Mouse (Mus musculus): ENCODE data around the gene Ccdc120. TPM values are rescaled to one million over a fixed set of nuclear protein-coding genes. Genes with fewer than 3 reads are reported as not detected.

Ccdc120 gene
- polyA plus RNA-seq, 1 experiment from 2014 or later, result 57.1 TPM

DNA sequence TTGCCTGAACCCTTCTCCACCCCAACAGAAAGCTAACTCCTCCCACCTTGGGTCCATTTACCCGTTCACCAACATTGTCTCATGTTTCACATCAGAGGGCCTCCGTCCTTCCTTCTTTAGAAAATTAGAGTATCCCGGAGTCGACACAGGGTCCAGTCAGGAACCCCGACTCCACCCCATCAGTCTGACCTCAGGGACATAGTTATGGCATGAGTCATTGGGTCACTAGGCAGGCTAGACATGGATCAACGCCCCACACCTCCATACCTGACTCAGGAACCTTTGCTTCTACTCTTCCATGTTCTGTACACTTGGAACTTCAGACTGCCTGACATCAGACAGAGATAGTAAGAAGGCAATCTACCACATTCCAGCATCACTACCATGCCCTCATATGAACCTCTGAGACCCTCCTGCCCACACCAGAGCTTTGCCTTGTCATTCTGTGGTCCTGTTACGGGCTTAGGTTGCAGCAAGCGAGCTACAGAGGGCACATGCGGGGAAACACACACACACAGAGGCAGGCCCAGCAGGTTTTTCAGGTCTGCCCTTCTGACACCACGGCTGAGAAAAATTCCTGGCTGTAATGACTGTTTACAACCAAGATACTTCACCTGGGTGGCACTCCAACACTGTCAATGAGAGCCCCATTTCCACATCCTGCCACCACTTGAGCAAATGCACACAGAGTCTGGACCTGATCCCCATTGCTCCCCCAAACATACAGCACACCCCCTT, 10.5 kb downstream of the Ccdc120 start:
- Histone ChIP-seq H3K4me2 (ENCODE audit: low read depth, low read length) (no peak overlapping the region), H3K27me3 (ENCODE audit: control insufficient read depth, insufficient read depth, low read length) (no peaks in the 10 kb centered on the region), H3K27ac (ENCODE audit: low read depth, low read length) (no peak overlapping the region), H3K36me3 (ENCODE audit: control insufficient read depth, insufficient read depth, low read length) (no peaks in the 10 kb centered on the region), H3K9ac (replicated peaks; ENCODE audit: low read depth, low read length) (no peak overlapping the region), H3K9me3 (ENCODE audit: control insufficient read depth, low read length) (no peaks in the 10 kb centered on the region), H3K4me1 (ENCODE audit: control insufficient read depth, insufficient read depth, low read length) (no peaks in the 10 kb centered on the region), H3K4me3 (ENCODE audit: low read depth, low read length) (no peak overlapping the region)
- WGBS, result 69% methylated on average over 10 of the region's 10 CpGs
- ATAC-seq (ENCODE audit: low read depth), result no peak

DNA sequence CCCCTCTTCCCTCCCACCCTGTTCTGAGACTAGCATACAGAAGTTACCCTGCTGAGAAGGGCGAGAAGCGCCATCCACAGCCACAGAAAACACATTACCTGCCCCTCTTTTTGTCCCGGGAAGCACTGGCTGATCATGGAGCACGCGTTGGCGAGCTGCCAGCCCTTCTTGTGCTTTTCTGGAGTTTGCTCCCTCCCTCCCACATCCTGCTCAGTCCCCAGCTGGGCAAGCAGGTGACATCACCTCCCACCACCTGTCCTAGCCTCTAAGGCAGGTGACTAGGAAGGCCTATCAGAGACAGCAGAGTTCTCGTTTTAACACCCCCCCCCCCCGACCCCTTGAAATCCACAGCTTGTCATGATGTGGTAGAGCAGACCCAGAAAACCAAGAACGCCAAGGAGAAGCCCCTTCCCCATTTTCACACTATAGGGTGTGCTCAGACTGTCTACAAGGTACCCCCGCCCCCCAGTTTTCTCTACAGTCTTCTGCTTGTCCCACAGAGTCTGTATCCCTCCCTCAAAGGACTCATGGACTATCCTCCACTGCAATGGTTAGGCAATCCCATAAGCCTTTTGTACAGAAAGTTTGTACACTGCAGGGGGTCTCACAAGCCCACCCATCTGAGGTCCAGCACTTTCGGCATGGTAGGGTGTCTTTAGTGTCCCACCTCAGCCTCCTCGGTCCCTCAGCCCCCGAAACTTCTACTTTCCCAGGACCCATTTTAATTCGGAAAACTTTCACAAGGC, 11.2 kb downstream of the Ccdc120 start:
- Histone ChIP-seq H3K9ac (replicated peaks; ENCODE audit: low read depth, low read length) (no peak overlapping the region), H3K4me1 (ENCODE audit: control insufficient read depth, insufficient read depth, low read length) (no peaks in the 10 kb centered on the region), H3K27me3 (ENCODE audit: control insufficient read depth, insufficient read depth, low read length) (no peaks in the 10 kb centered on the region), H3K9me3 (ENCODE audit: control insufficient read depth, low read length) (no peaks in the 10 kb centered on the region), H3K27ac (ENCODE audit: low read depth, low read length) (no peak overlapping the region), H3K36me3 (ENCODE audit: control insufficient read depth, insufficient read depth, low read length) (no peaks in the 10 kb centered on the region), H3K4me2 (ENCODE audit: low read depth, low read length) (no peak overlapping the region), H3K4me3 (ENCODE audit: low read depth, low read length) (no peak overlapping the region)
- WGBS, result 75% methylated on average over 11 of the region's 14 CpGs
- no peak for ATAC-seq (ENCODE audit: low read depth)

DNA sequence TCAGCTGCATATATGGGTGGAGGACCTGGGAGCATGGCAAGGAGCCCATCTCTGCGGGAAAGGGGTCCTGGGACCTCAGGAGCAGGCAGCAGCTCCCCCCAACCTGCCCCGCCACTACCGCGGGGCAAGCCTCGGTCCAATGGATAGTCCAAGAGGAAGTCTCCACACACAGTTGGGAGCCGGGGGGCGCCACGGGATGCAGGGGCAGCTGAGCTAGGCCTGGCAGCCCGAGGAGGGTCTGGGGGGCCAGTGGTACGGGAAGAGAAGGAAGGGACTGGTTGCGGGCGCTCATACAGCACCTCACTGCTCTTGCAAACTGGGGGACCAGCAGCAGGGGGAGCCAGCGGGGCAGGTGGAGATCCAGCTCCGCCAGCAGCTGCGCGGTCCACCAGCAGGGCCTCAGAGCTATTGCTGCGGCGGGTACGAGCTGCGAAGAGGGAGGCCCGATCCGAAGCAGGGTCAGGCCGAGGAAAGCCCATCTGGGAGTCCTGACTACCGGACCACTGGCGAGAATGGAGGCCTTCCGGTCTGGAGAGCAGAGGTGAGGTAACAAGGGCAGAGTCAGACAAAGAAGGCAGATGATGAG, 17.0 kb downstream of the Ccdc120 start:
- 43% methylated on average over 25 of the region's 26 CpGs for WGBS
- Histone ChIP-seq H3K27ac (ENCODE audit: low read depth, low read length) (no peak overlapping the region), H3K4me2 (ENCODE audit: low read depth, low read length) (no peak overlapping the region), H3K27me3 (ENCODE audit: control insufficient read depth, insufficient read depth, low read length) (no peaks in the 10 kb centered on the region), H3K36me3 (ENCODE audit: control insufficient read depth, insufficient read depth, low read length) (no peaks in the 10 kb centered on the region), H3K4me3 (ENCODE audit: low read depth, low read length) (no peak overlapping the region), H3K9me3 (ENCODE audit: control insufficient read depth, low read length) (no peaks in the 10 kb centered on the region), H3K9ac (replicated peaks; ENCODE audit: low read depth, low read length) (no peak overlapping the region), H3K4me1 (ENCODE audit: control insufficient read depth, insufficient read depth, low read length) (no peaks in the 10 kb centered on the region)
- ATAC-seq (ENCODE audit: low read depth), result no peak

DNA sequence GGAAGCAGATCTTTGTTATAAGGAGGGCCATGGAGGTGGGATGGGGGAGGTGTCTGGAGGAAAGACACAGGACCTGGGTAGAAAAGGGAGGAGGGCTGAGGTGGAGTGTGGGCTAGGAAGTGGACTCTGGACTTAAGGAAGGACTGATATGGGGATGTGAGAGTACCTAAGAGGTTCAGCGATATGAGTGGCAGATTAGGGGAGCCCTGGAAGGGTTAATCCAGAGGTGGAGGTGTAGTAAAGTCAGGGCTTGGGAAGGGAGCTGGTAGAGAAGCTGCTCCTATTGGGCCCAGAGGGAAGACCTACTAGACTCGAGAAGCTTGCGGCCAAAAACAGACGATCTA, 21.8 kb downstream of the Ccdc120 start:
- Histone ChIP-seq H3K9ac (replicated peaks; ENCODE audit: low read depth, low read length) (peak overlapping the region; percentile 50), H3K4me1 (ENCODE audit: control insufficient read depth, insufficient read depth, low read length) (no peaks in the 10 kb centered on the region), H3K4me3 (ENCODE audit: low read depth, low read length) (peak overlapping the region; percentile 39), H3K9me3 (ENCODE audit: control insufficient read depth, low read length) (no peaks in the 10 kb centered on the region), H3K36me3 (ENCODE audit: control insufficient read depth, insufficient read depth, low read length) (no peaks in the 10 kb centered on the region), H3K27ac (ENCODE audit: low read depth, low read length) (peak overlapping the region; percentile 73), H3K27me3 (ENCODE audit: control insufficient read depth, insufficient read depth, low read length) (no peaks in the 10 kb centered on the region), H3K4me2 (ENCODE audit: low read depth, low read length) (peak overlapping the region; percentile 53)
- no peak for ATAC-seq (ENCODE audit: low read depth)
- WGBS, result 25% methylated on average over 4 of the region's 4 CpGs

DNA sequence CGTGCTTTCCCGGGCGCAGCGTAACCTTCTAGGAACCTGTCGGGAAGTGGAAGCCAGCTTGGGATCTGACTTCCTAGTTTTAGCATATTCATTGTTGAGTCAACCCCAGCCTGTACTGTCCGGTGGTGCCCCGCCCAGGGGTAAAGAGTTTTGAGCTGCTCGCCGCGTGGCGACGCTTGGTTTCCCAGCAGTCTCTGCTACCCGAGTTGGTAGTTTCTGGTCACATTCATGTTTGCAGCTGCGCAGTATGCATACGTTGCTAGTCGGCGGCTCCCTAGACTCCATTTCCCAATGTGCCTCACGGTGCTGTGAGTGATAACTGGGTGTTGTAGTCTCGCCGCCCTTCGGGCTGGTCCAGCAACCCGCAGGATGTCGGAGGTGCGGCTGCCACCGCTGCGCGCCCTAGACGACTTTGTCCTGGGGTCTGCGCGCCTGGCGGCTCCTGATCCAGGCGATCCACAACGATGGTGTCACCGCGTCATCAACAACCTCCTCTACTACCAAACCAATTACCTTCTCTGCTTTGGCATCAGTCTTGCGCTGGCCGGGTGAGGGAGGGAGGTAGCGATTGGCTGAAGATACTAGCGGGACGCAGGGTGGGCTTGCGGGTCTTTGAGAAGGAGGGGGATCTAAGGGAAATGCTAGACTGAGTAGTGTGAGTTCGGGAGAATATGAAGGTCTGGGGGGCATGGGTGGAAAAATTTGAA, 22.3 kb downstream of the Ccdc120 start, which contains the start of gene Praf2:
Gene Praf2 (plus strand): TSS at position 225 of the 707 bp plus-strand sequence.
- peak within 1 kb of the TSS; percentile 53 for H3K4me2 ChIP-seq (ENCODE audit: low read depth, low read length)
- peak within 1 kb of the TSS; percentile 50 for H3K9ac ChIP-seq (replicated peaks; ENCODE audit: low read depth, low read length)
- H3K4me3 ChIP-seq (ENCODE audit: low read depth, low read length), result peak within 1 kb of the TSS; percentile 39
- H3K9me3 ChIP-seq (ENCODE audit: control insufficient read depth, low read length), result no peaks in the 10 kb centered on the region
- H3K36me3 ChIP-seq (ENCODE audit: control insufficient read depth, insufficient read depth, low read length), result no peaks in the 10 kb centered on the region
- peak within 1 kb of the TSS; percentile 73 for H3K27ac ChIP-seq (ENCODE audit: low read depth, low read length)
- H3K4me1 ChIP-seq (ENCODE audit: control insufficient read depth, insufficient read depth, low read length), result no peaks in the 10 kb centered on the region
- H3K27me3 ChIP-seq (ENCODE audit: control insufficient read depth, insufficient read depth, low read length), result no peaks in the 10 kb centered on the region
- peak; percentile 94 for ATAC-seq (ENCODE audit: low read depth)
- 15% methylated on average over 42 of the region's 42 CpGs for WGBS

DNA sequence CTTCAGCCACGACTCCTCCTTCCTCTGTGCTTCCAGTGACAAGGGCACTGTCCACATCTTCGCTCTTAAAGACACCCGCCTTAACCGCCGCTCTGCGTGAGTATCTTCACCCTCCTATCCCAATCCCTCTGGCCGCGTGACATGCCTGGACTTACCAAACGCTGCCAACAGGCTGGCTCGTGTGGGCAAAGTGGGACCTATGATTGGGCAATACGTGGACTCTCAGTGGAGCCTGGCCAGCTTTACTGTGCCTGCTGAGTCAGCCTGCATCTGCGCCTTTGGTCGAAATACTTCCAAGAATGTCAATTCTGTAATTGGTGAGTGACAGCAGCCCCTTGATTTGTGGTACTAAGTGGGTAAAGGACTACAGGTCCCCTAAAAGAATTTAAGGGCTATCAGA, 23.5 kb downstream of the Ccdc120 start:
- H3K4me1 ChIP-seq (ENCODE audit: control insufficient read depth, insufficient read depth, low read length), result 0 out of 2 replicates have a peak, but pooled peaks cover 5% of the 10 kb centered on the region
- ATAC-seq (ENCODE audit: low read depth), result no peak
- H3K9ac ChIP-seq (replicated peaks; ENCODE audit: low read depth, low read length), result no peak overlapping the region
- WGBS, result 93% methylated on average over 13 of the region's 13 CpGs
- no peaks in the 10 kb centered on the region for H3K27me3 ChIP-seq (ENCODE audit: control insufficient read depth, insufficient read depth, low read length)
- H3K9me3 ChIP-seq (ENCODE audit: control insufficient read depth, low read length), result no peaks in the 10 kb centered on the region
- H3K4me2 ChIP-seq (ENCODE audit: low read depth, low read length), result no peak overlapping the region
- no peak overlapping the region for H3K4me3 ChIP-seq (ENCODE audit: low read depth, low read length)
- H3K36me3 ChIP-seq (ENCODE audit: control insufficient read depth, insufficient read depth, low read length), result no peaks in the 10 kb centered on the region
- no peak overlapping the region for H3K27ac ChIP-seq (ENCODE audit: low read depth, low read length)

DNA sequence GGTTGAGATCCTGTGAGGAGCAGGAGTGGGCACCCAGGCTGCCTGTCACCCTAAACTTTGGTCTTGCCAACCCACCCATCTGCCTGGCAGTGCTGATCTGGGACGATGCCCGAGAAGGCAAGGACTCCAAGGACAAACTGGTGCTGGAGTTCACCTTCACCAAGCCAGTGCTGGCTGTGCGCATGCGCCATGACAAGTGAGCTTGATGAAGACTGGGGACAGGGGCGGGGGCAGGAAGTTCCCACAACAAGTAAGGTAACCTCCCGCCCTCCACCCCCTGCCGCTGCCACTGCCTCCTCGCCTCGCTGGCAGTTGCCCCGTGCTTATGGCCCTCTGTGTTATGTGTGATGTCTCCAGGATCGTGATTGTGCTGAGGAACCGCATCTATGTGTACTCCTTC, 24.9 kb downstream of the Ccdc120 start:
- no peaks in the 10 kb centered on the region for H3K36me3 ChIP-seq (ENCODE audit: control insufficient read depth, insufficient read depth, low read length)
- H3K9me3 ChIP-seq (ENCODE audit: control insufficient read depth, low read length), result no peaks in the 10 kb centered on the region
- ATAC-seq (ENCODE audit: low read depth), result no peak
- H3K4me1 ChIP-seq (ENCODE audit: control insufficient read depth, insufficient read depth, low read length), result 0 out of 2 replicates have a peak, but pooled peaks cover 5% of the 10 kb centered on the region
- H3K4me2 ChIP-seq (ENCODE audit: low read depth, low read length), result no peak overlapping the region
- no peaks in the 10 kb centered on the region for H3K27me3 ChIP-seq (ENCODE audit: control insufficient read depth, insufficient read depth, low read length)
- WGBS, result 82% methylated on average over 8 of the region's 12 CpGs
- H3K9ac ChIP-seq (replicated peaks; ENCODE audit: low read depth, low read length), result no peak overlapping the region
- no peak overlapping the region for H3K27ac ChIP-seq (ENCODE audit: low read depth, low read length)
- H3K4me3 ChIP-seq (ENCODE audit: low read depth, low read length), result no peak overlapping the region

DNA sequence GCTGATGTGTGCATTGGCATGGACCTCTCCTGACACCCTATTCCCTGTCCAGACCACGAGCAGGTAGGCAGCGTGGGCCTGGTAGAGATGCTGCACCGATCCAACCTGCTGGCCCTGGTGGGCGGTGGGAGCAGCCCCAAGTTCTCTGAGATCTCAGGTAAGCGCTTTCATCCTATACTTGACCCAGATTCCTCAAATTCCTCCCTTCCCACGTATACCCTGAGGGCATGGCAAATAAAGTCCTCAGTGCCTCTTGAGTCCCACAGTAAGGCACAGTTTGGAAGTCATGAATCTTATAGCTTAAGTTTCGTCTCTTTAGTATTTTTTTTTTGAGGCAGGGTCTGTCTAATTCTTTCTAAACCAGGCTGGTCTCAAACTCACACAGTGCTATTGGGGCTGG, 26.6 kb downstream of the Ccdc120 start:
- Histone ChIP-seq H3K4me3 (ENCODE audit: low read depth, low read length) (no peak overlapping the region), H3K9ac (replicated peaks; ENCODE audit: low read depth, low read length) (no peak overlapping the region), H3K4me1 (ENCODE audit: control insufficient read depth, insufficient read depth, low read length) (0 out of 2 replicates have a peak, but pooled peaks cover 5% of the 10 kb centered on the region), H3K9me3 (ENCODE audit: control insufficient read depth, low read length) (no peaks in the 10 kb centered on the region), H3K27me3 (ENCODE audit: control insufficient read depth, insufficient read depth, low read length) (no peaks in the 10 kb centered on the region), H3K36me3 (ENCODE audit: control insufficient read depth, insufficient read depth, low read length) (no peaks in the 10 kb centered on the region), H3K27ac (ENCODE audit: low read depth, low read length) (no peak overlapping the region), H3K4me2 (ENCODE audit: low read depth, low read length) (no peak overlapping the region)
- ATAC-seq (ENCODE audit: low read depth), result no peak
- WGBS, result 86% methylated on average over 7 of the region's 7 CpGs
